ENCODE assay signal across 21 mouse cellular contexts in the genomic region with DNA sequence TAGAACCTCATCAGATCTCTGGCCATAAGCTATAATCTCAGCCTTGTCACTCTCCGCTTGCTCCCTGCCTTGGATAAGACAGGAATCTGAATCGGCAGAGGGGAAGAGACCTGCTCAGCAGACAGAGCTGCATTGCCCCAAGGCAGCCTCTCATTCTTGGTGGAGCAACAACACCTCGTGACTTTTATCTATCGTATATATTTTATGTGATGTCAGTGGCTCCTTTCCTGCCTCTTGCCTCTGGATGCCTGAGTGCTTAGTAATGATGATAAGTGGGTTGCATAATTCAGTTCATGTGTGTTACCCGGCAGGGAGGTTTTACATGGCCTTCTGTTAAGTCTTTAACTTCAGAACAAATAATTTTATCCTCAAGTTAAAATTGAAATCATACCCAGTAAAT.
DNase-seq lines count a peak whose midpoint lies in the region; ATAC-seq lines count a peak whose summit lies in the region.
"Had no signal": no experiment of that assay in that cellular context is flagged by ENCODE, and none has a peak within 500 bp of the region (broad histone marks: within the 10 kb centered on the region; RNA-seq: fewer than 3 reads in every experiment).

No protein-coding gene starts in this region.

- H3K4me1 ChIP-seq in heart, embryonic 16.5 days (ENCODE audit: control insufficient read depth, insufficient read depth, low read length): no peaks in the 10 kb centered on the region
- no peaks in the 10 kb centered on the region for H3K4me1 ChIP-seq in heart, embryonic 10.5 days
- H3K4me1 ChIP-seq: forebrain, embryonic 10.5 days; hindbrain, embryonic 13.5 days; liver, embryonic 12.5 days; neural tube, embryonic 12.5 days had no signal

- no peak overlapping the region for H3K27ac ChIP-seq in heart, embryonic 16.5 days (ENCODE audit: low read length)
- H3K27ac ChIP-seq in heart, embryonic 10.5 days: no peak overlapping the region
- H3K27ac ChIP-seq: forebrain, embryonic 10.5 days; hindbrain, embryonic 13.5 days; liver, embryonic 12.5 days; neural tube, embryonic 12.5 days had no signal

- 0 out of 2 replicates have a peak, but pooled peaks have one; percentile 23 for ATAC-seq in heart, embryonic 16.5 days (replicated peaks; ENCODE audit: extremely low read depth, insufficient read depth, low FRiP score)
- ATAC-seq: forebrain, postnatal 0 days; inflammation-experienced regulatory T-cells, adult 6 months; liver, embryonic 12.5 days had no signal

- no peak overlapping the region for H3K4me2 ChIP-seq in heart, embryonic 16.5 days (ENCODE audit: low read depth, low read length)
- H3K4me2 ChIP-seq: hindbrain, embryonic 13.5 days; liver, embryonic 12.5 days; lung, embryonic 14.5 days; neural tube, embryonic 12.5 days had no signal

- WGBS in heart, embryonic 16.5 days: 20% methylated on average over 5 of the region's 5 CpGs
- WGBS in heart, embryonic 10.5 days: 44% methylated on average over 5 of the region's 5 CpGs

- DNase-seq in embryo, embryonic 11 days: peak; percentile 17
- DNase-seq in embryo, embryonic 10 days (ENCODE audit: low spot score): no peak
- no peak for DNase-seq in heart, embryonic 10.5 days (ENCODE audit: low spot score)
- DNase-seq in lung, postnatal 36 days: peak; percentile 29
- no peak for DNase-seq in lung, postnatal 14 days
- peak; percentile 39 for DNase-seq in mesoderm, embryonic 11.5 days (ENCODE audit: low read depth, low spot score)
- no peak for DNase-seq in right cerebral cortex, adult 18-20 months
- DNase-seq: cerebellum, adult 2 months; forebrain, postnatal 0 days; gastrocnemius, postnatal 36 days; kidney, adult 9 months; kidney, postnatal 25 days; lung, embryonic 14.5 days; thymus, adult 2 months had no signal

- H3K9ac ChIP-seq in heart, embryonic 16.5 days (ENCODE audit: low read length): no peak overlapping the region
- H3K9ac ChIP-seq: forebrain, postnatal 0 days; hindbrain, embryonic 13.5 days; liver, embryonic 12.5 days; lung, embryonic 14.5 days; neural tube, embryonic 12.5 days had no signal

- no peak overlapping the region for H3K4me3 ChIP-seq in heart, embryonic 16.5 days (ENCODE audit: low read length)
- H3K4me3 ChIP-seq in heart, embryonic 10.5 days: no peak overlapping the region
- H3K4me3 ChIP-seq: forebrain, embryonic 10.5 days; hindbrain, embryonic 13.5 days; liver, embryonic 12.5 days; neural tube, embryonic 12.5 days had no signal

- no peaks in the 10 kb centered on the region for H3K9me3 ChIP-seq in heart, embryonic 16.5 days (replicated peaks; ENCODE audit: control insufficient read depth, low read length)
- H3K9me3 ChIP-seq in heart, embryonic 10.5 days: no peaks in the 10 kb centered on the region
- H3K9me3 ChIP-seq: forebrain, embryonic 10.5 days; hindbrain, embryonic 13.5 days; liver, embryonic 12.5 days; neural tube, embryonic 12.5 days had no signal

- no peaks in the 10 kb centered on the region for H3K36me3 ChIP-seq in heart, embryonic 16.5 days (ENCODE audit: control insufficient read depth, insufficient read depth)
- no peaks in the 10 kb centered on the region for H3K36me3 ChIP-seq in heart, embryonic 10.5 days
- H3K36me3 ChIP-seq: forebrain, embryonic 10.5 days; G1E; hindbrain, embryonic 13.5 days; liver, embryonic 12.5 days; neural tube, embryonic 12.5 days had no signal

- H3K27me3 ChIP-seq in heart, embryonic 16.5 days (ENCODE audit: control insufficient read depth, insufficient read depth, low read length): peaks cover 8% of the 10 kb centered on the region; the same call in 1 of the 2 replicates
- H3K27me3 ChIP-seq in heart, embryonic 10.5 days (ENCODE audit: insufficient read depth, poor library complexity, severe bottlenecking): peaks cover 96% of the 10 kb centered on the region
- H3K27me3 ChIP-seq: hindbrain, embryonic 13.5 days; liver, embryonic 12.5 days; neural tube, embryonic 12.5 days had no signal

Comparison
In these comparisons a context has a peak if more than half of its experiments do, and no peak if none do; other contexts are left out.
1. DNase-seq: peak in embryo, embryonic 11 days (single experiment), lung, postnatal 36 days (single experiment) and mesoderm, embryonic 11.5 days (single experiment); none in embryo, embryonic 10 days (single experiment), heart, embryonic 10.5 days (single experiment), lung, postnatal 14 days (single experiment) and right cerebral cortex, adult 18-20 months (single experiment).